Mouse (Mus musculus): Measurements from ENCODE around the gene Srgap3.

- TF ChIP-seq USF1 (IDR thresholded peaks at IDR 0.05; ENCODE audit: low read depth) (no peak), CEBPB (IDR thresholded peaks at IDR 0.05; ENCODE audit: low read depth) (no peak), CTCF (IDR thresholded peaks at IDR 0.05; ENCODE audit: control insufficient read depth, insufficient read depth, insufficient read length) (no peak)
Observed at GRCm38 (mm10) chr6:112928841-112929240, 18.2 kb downstream of the Srgap3 start.

Data from C2C12 (cell line).